Mouse (Mus musculus) natural killer cell, adult 2 months (primary cell): ENCODE measurements around the gene Sox5.

Source experiments
- DNase-seq, 2 experiments: peaks; one replicate each; pipeline ENCODE4 v3.0.0; 2022; ENCODE audit warnings: low spot score in 2 of 2

The Sox5 gene

GRCm38 (mm10) chr6:143958372-143958771 lies 823.4 kb downstream of the Sox5 start:
- DNase-seq, result no peak

- DNase-seq, result no peak
Measured at GRCm38 (mm10) chr6:143957063-143957462, 824.7 kb downstream of the Sox5 start.

GRCm38 (mm10) chr6:143948553-143949308 lies 833.0 kb downstream of the Sox5 start:
- DNase-seq, result no peak

- no peak for DNase-seq
Measured at GRCm38 (mm10) chr6:143948071-143948470, 833.7 kb downstream of the Sox5 start.

GRCm38 (mm10) chr6:143943126-143943525 lies 838.7 kb downstream of the Sox5 start:
- no peak for DNase-seq

GRCm38 (mm10) chr6:143941291-143941785 lies 840.4 kb downstream of the Sox5 start:
- no peak for DNase-seq

GRCm38 (mm10) chr6:143923146-143923545 lies 858.6 kb downstream of the Sox5 start:
- DNase-seq, result no peak

GRCm38 (mm10) chr6:143918405-143918947 lies 863.3 kb downstream of the Sox5 start:
- no peak for DNase-seq

GRCm38 (mm10) chr6:143916152-143916735 lies 865.5 kb downstream of the Sox5 start:
- no peak for DNase-seq

GRCm38 (mm10) chr6:143915686-143916085 lies 866.1 kb downstream of the Sox5 start:
- no peak for DNase-seq

- DNase-seq, result no peak
Measured at GRCm38 (mm10) chr6:143912316-143912715, 869.5 kb downstream of the Sox5 start.

- no peak for DNase-seq
Measured at GRCm38 (mm10) chr6:143904693-143905031, 877.1 kb downstream of the Sox5 start.

- no peak for DNase-seq
Measured at GRCm38 (mm10) chr6:143903981-143904692, 877.6 kb downstream of the Sox5 start.

GRCm38 (mm10) chr6:143900871-143901270 lies 880.9 kb downstream of the Sox5 start:
- no peak for DNase-seq

GRCm38 (mm10) chr6:143895092-143895491 lies 886.7 kb downstream of the Sox5 start:
- no peak for DNase-seq

- no peak for DNase-seq
Measured at GRCm38 (mm10) chr6:143892869-143893268, 888.9 kb downstream of the Sox5 start.

GRCm38 (mm10) chr6:143888556-143888955 lies 893.2 kb downstream of the Sox5 start:
- DNase-seq, result no peak

GRCm38 (mm10) chr6:143878525-143878924 lies 903.3 kb downstream of the Sox5 start:
- DNase-seq, result no peak

- DNase-seq, result no peak
Measured at GRCm38 (mm10) chr6:143868790-143869189, 913.0 kb downstream of the Sox5 start.

GRCm38 (mm10) chr6:143868155-143868685 lies 913.6 kb downstream of the Sox5 start:
- peak; percentile 51 to 71 for DNase-seq

GRCm38 (mm10) chr6:143867029-143867428 lies 914.7 kb downstream of the Sox5 start:
- no peak for DNase-seq

- no peak for DNase-seq
Measured at GRCm38 (mm10) chr6:143866566-143866965, 915.2 kb downstream of the Sox5 start.
